Mouse (Mus musculus) liver, embryonic 12.5 days (tissue): ENCODE data around the gene Slc7a14. TPM values are rescaled to one million over a fixed set of nuclear protein-coding genes. Genes with fewer than 3 reads are reported as not detected.

Source experiments
- ATAC-seq: fragments of 200-750 bp; cut with Nextera tagmentation; 2 replicates; pipeline ENCODE4 v1.8.0; 2017; ENCODE audit warnings: moderate number of reproducible peaks, mild to moderate bottlenecking, moderate library complexity
- H3K27ac ChIP-seq: fragments of 300-500 bp; sonication (generic); 2 replicates; pipeline ENCODE4 v1.5.1; 2016; ENCODE audit warnings: mild to moderate bottlenecking
- H3K27me3 ChIP-seq: fragments of 300-500 bp; sonication (generic); replicated peaks from 2 replicates; pipeline ENCODE4 v1.6.1; 2016; ENCODE audit warnings: mild to moderate bottlenecking, moderate library complexity
- H3K36me3 ChIP-seq: fragments of 300-500 bp; sonication (generic); 2 replicates; pipeline ENCODE4 v1.6.1; 2016; ENCODE audit warnings: mild to moderate bottlenecking, moderate library complexity
- H3K4me1 ChIP-seq: fragments of 300-500 bp; sonication (generic); 2 replicates; pipeline ENCODE4 v1.6.1; 2016
- H3K4me2 ChIP-seq: fragments of 300-500 bp; sonication (generic); 2 replicates; pipeline ENCODE4 v1.6.1; 2016; ENCODE audit warnings: mild to moderate bottlenecking, moderate library complexity
- H3K4me3 ChIP-seq: fragments of 300-500 bp; sonication (generic); 2 replicates; pipeline ENCODE4 v1.5.1; 2016; ENCODE audit warnings: mild to moderate bottlenecking, moderate library complexity
- H3K9ac ChIP-seq: fragments of 300-500 bp; sonication (generic); 2 replicates; pipeline ENCODE4 v1.6.1; 2016; ENCODE audit warnings: mild to moderate bottlenecking, moderate library complexity
- H3K9me3 ChIP-seq: fragments of 300-500 bp; sonication (generic); replicated peaks from 2 replicates; pipeline ENCODE4 v1.6.1; 2016; ENCODE audit warnings: mild to moderate bottlenecking, moderate library complexity
- WGBS: fragments of 180-500 bp; shearing (Covaris S2); methylation state at CpG from one replicate; pipeline ENCODE4 v1.1.7; 2016; ENCODE audit not compliant: insufficient replicate concordance; 5-methylcytosine and 5-hydroxymethylcytosine counted together
- polyA plus RNA-seq: library from polyadenylated mRNA; unstranded; fragments of >200 nt; fragmentation: Nextera tagmentation; extraction: Ambion mirVana; gene quantifications from 2 replicates; pipeline ENCODE4 v1.2.1, GENCODE M21; 2016

The Slc7a14 gene
- polyA plus RNA-seq, 1 experiment from 2014 or later: 0.07 TPM

DNA sequence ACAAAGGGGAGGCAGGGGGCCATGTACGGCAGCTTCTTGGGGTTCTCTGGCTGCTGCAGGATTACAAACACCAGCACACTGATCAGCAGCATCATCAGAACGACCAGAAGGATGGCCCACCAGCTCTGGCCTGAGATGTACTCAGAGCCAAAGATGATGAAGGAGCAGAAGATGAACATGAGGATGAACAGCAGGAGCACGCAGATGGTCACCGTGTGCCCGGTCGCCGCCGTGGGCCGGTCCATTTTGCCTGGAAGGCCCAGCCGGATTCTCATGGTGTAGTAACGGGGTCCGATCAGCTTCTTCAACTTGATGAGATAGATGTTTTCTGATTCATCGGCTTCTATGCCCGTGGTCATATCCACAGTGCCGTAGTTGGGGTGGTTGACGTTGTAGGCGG is 86.6 kb downstream of the Slc7a14 start:
- WGBS: 79% methylated on average over 17 of the region's 17 CpGs
- no peaks in the 10 kb centered on the region for H3K9me3 ChIP-seq
- no peak overlapping the region for H3K4me3 ChIP-seq
- no peak overlapping the region for H3K9ac ChIP-seq
- H3K27ac ChIP-seq: no peak overlapping the region
- no peaks in the 10 kb centered on the region for H3K4me1 ChIP-seq
- ATAC-seq: no peak
- no peak overlapping the region for H3K4me2 ChIP-seq
- no peaks in the 10 kb centered on the region for H3K27me3 ChIP-seq
- H3K36me3 ChIP-seq: no peaks in the 10 kb centered on the region

DNA sequence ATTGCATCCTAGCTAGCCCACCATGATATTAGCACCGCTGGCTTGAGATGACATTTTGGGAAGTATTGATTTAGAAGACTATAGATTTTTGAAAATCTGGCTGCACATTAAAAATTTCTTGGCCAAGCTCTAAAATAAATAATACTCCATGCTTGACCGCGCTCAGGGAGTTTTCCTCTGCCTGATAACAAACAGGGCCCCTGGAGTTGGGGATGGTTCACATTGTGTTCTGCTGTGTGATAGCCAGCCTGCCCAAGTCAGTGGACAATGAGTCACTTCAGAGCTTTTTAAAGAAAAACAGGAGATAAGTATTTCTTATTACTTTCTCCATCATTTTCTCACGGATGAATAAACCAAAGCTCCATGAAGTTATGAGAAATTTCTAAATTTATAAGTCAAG is 90.1 kb downstream of the Slc7a14 start:
- Histone ChIP-seq H3K4me3 (no peak overlapping the region), H3K9me3 (no peaks in the 10 kb centered on the region), H3K9ac (no peak overlapping the region), H3K4me2 (no peak overlapping the region), H3K27ac (no peak overlapping the region), H3K27me3 (no peaks in the 10 kb centered on the region), H3K36me3 (no peaks in the 10 kb centered on the region), H3K4me1 (no peaks in the 10 kb centered on the region)
- WGBS: 66% methylated on average over 4 of the region's 4 CpGs
- no peak for ATAC-seq

DNA sequence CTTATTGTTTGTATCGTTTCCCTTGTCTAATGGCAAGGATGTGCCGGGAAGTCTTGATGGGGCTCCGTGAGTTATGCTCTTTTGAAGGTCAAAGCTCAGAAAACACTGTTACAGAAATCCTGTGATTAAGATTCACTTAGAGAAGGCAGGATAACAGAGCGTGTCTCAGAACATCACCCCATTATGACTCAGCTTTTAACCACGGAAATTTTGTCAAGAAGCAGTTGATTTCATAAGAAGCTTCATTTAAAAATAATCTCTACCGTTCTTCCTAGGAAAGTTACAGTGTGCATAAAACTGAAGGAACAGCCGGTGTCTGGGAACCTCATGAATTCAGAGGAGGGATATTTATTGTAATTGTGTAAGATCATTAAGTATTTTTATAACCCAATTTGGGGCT is 90.7 kb downstream of the Slc7a14 start:
- Histone ChIP-seq H3K36me3 (no peaks in the 10 kb centered on the region), H3K4me2 (no peak overlapping the region), H3K4me3 (no peak overlapping the region), H3K4me1 (no peaks in the 10 kb centered on the region), H3K27me3 (no peaks in the 10 kb centered on the region), H3K9me3 (no peaks in the 10 kb centered on the region), H3K27ac (no peak overlapping the region), H3K9ac (no peak overlapping the region)
- no peak for ATAC-seq
- 70% methylated on average over 7 of the region's 7 CpGs for WGBS

DNA sequence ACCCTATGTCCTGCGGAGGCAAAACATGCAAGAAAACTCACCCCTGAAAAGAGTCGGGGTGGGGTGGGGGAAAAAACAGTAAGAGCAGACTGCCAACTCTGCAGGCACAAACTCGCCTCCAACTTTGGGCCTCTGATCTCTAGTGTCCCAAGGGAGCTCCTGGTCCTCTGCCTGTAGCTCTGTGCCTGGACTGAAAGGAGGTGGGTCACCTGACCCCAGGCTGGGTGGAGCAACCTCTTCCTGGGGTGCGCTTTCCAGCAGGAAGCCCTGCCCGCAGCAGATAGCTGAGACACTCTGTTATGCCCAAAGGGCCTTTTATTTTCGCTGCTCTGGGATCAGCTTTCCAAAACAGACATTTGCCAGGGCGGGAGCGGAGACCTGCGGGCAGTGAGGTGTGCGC is 92.7 kb downstream of the Slc7a14 start:
- no peaks in the 10 kb centered on the region for H3K27me3 ChIP-seq
- ATAC-seq: no peak
- H3K4me1 ChIP-seq: no peaks in the 10 kb centered on the region
- no peaks in the 10 kb centered on the region for H3K36me3 ChIP-seq
- no peak overlapping the region for H3K9ac ChIP-seq
- H3K9me3 ChIP-seq: no peaks in the 10 kb centered on the region
- WGBS: 65% methylated on average over 10 of the region's 10 CpGs
- H3K4me3 ChIP-seq: no peak overlapping the region
- no peak overlapping the region for H3K27ac ChIP-seq
- H3K4me2 ChIP-seq: no peak overlapping the region

DNA sequence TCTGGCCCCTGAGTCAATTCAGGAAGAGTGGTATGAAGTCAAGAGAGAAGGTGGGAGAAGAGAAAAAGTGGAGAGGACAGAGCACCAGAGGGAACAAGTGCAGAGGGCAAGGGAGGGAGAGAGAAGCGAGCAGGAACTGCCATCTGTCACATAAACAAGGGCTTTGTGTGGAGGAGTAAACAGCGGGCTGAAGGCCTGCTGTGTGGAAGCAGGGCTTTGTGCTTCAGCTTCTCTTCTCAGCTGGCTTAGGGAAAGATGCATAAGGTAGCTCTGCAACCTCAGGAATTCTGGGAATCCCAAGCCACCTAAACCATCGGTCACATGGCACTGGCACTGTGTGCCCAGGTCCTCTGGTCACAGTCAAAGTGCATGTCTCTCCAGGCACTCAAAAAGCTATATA is 96.4 kb downstream of the Slc7a14 start:
- H3K4me1 ChIP-seq: no peaks in the 10 kb centered on the region
- no peak for ATAC-seq
- no peaks in the 10 kb centered on the region for H3K27me3 ChIP-seq
- H3K4me3 ChIP-seq: no peak overlapping the region
- H3K9ac ChIP-seq: no peak overlapping the region
- no peak overlapping the region for H3K4me2 ChIP-seq
- no peak overlapping the region for H3K27ac ChIP-seq
- no peaks in the 10 kb centered on the region for H3K9me3 ChIP-seq
- 45% methylated on average over 3 of the region's 3 CpGs for WGBS
- no peaks in the 10 kb centered on the region for H3K36me3 ChIP-seq

DNA sequence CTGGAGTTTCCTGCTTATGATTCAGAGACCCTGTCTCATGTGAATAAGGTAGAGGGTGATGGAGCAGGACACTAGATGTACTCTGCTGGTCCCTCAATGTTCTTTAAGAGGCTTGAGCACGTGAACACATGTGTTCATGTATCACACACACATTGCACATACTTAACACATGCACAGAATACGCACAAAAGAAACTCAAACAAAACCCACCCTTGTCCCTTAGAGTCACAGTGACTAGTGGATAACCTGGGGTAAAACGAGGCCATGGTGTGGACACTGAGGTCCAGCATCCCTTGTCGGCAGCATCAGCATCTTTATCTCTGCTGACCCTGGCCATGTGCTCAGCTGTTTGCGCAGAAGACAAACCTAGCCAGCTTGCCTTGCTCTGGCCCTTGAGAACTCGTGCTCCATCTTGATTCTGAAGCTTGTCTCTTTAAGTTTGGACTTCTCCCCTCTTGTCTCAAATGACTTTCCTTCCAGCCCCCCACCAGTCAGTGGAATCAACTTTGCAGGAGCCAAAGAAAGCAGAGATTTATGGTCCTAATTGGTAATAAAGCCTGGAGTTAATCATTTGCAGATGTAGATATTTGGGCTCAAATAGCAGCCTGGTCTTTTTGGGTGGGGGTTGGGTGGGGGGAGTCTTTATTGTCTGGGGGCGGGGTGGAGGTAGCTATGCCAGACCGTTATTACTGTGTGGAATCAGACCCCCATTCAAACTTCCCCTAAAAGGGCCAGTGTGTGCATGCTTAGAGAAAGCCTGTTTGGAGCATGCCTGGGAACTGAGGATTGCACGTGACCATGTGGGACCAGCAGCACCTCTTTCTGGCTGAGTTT is 97.8 kb downstream of the Slc7a14 start:
- Histone ChIP-seq H3K27me3 (no peaks in the 10 kb centered on the region), H3K4me3 (no peak overlapping the region), H3K9ac (no peak overlapping the region), H3K4me1 (no peaks in the 10 kb centered on the region), H3K4me2 (no peak overlapping the region), H3K36me3 (no peaks in the 10 kb centered on the region), H3K9me3 (no peaks in the 10 kb centered on the region), H3K27ac (no peak overlapping the region)
- ATAC-seq: no peak
- WGBS: 45% methylated on average over 9 of the region's 9 CpGs

DNA sequence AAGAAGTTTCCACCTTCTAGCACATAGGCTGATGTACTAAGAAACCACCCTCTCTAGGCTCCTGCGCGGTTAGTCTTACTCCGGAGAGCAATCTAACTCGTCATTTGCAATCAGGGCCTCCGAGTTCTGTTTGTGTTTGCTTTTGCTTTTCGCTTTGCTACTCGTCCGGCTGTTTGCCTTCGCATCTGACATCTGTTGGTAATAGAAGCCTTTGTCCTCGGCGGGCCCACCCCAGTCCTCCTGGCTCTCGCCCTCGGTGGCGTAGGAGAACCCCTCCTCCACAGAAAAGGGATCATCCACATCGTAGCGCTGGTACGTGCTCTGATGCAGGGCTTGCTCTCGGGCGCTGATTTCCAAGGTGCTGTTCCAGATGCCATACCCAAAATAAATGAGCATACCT is 101.2 kb downstream of the Slc7a14 start:
- Histone ChIP-seq H3K27me3 (no peaks in the 10 kb centered on the region), H3K36me3 (no peaks in the 10 kb centered on the region), H3K9ac (no peak overlapping the region), H3K4me1 (no peaks in the 10 kb centered on the region), H3K27ac (no peak overlapping the region), H3K4me3 (no peak overlapping the region), H3K9me3 (no peaks in the 10 kb centered on the region), H3K4me2 (peak overlapping the region; percentile 43)
- WGBS: 28% methylated on average over 19 of the region's 19 CpGs
- ATAC-seq: no peak

DNA sequence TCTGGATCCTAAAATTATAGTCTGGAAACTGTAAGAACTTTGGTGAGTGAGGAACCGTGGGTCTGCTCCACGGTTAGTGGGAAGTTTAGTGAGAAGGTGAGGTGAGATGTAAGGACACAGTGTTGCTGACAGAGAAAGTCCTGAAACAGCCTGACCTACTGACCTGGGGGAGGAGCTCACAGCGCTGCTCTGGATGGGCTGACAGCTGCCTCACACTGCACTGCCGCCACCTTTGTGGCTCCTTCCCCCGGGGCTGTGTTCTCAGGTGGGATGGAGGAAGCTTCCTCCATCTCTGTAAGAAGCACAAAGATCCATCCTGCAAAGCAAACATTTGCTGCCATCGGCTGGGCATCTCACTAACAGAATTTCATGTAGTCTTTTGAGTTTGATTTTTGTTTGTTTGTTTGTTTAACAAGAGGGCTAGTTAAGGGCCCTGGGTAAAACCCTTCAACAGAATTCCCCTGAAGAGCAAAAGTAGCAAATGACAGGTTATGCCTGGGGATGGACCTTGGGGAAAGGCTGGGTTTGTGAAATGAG is 101.7 kb downstream of the Slc7a14 start:
- Histone ChIP-seq H3K9me3 (no peaks in the 10 kb centered on the region), H3K9ac (no peak overlapping the region), H3K4me2 (peak overlapping the region; percentile 43), H3K4me1 (no peaks in the 10 kb centered on the region), H3K4me3 (no peak overlapping the region), H3K36me3 (no peaks in the 10 kb centered on the region), H3K27ac (no peak overlapping the region), H3K27me3 (no peaks in the 10 kb centered on the region)
- WGBS: 23% methylated on average over 6 of the region's 6 CpGs
- ATAC-seq: no peak

DNA sequence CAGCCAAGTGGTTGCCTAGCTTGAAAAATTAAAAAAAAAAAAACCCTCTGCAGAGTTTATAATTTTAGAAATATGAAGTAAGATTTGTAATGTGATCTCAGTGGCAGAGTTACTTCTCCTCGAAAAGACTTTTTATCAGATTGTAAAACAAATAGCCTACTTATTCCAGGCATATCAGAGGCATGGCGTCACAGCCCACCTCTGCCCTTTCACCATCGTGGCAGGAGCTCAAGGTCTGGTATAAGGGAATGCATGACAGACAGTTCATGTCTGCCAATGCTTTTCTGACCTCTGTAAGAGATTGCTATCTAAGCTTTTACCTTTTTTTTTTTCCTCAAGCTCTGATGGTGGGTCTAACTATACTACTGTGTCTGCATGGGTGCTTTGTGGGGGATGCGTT is 102.1 kb downstream of the Slc7a14 start:
- no peaks in the 10 kb centered on the region for H3K4me1 ChIP-seq
- H3K27ac ChIP-seq: no peak overlapping the region
- no peak overlapping the region for H3K4me3 ChIP-seq
- no peaks in the 10 kb centered on the region for H3K27me3 ChIP-seq
- no peak overlapping the region for H3K4me2 ChIP-seq
- H3K36me3 ChIP-seq: no peaks in the 10 kb centered on the region
- H3K9me3 ChIP-seq: no peaks in the 10 kb centered on the region
- no peak overlapping the region for H3K9ac ChIP-seq
- 46% methylated on average over 4 of the region's 4 CpGs for WGBS
- no peak for ATAC-seq

DNA sequence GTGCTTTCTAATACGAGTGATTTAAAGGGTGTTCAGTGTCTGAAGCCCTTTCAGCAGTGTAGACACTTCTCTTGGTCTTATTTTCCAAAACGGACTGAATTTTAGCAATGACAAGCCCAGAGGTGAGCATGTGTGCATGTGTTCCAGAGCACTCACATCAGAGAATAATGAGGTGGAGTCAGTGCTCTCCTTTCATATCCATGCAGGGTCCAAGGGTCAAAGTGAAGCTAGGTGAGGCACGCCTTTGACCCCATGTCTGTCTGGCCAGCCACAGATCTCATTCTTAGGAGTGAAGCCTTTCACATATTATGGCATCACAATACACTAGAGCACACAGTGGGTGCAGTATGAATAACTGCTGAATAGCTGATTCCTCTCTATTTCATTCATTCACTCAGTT is 105.0 kb downstream of the Slc7a14 start:
- no peaks in the 10 kb centered on the region for H3K27me3 ChIP-seq
- H3K36me3 ChIP-seq: no peaks in the 10 kb centered on the region
- ATAC-seq: no peak
- H3K4me2 ChIP-seq: no peak overlapping the region
- no peak overlapping the region for H3K27ac ChIP-seq
- no peak overlapping the region for H3K9ac ChIP-seq
- H3K4me3 ChIP-seq: no peak overlapping the region
- no peaks in the 10 kb centered on the region for H3K9me3 ChIP-seq
- WGBS: 57% methylated on average over 3 of the region's 3 CpGs
- H3K4me1 ChIP-seq: no peaks in the 10 kb centered on the region

DNA sequence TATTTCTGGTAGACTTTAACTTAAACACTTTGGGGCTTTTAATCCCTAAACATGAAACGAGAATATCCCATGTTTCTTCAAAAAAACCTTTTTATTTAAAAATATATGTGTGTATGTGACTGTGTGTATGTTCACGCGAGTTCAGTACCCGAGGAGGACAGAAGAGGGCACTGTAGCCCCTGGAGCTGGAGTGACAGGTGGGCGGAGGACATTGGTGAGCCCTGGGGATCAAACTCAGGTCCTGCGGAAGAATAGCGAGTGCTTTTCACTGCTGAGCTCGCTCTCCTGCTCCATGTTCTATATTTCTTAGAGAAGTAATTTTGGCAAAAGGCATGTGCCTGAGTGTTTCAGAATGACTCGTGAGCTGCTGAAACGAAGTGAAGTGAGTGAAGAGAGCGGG is 106.2 kb downstream of the Slc7a14 start:
- Histone ChIP-seq H3K9me3 (no peaks in the 10 kb centered on the region), H3K4me1 (no peaks in the 10 kb centered on the region), H3K4me2 (no peak overlapping the region), H3K36me3 (no peaks in the 10 kb centered on the region), H3K27ac (no peak overlapping the region), H3K9ac (no peak overlapping the region), H3K27me3 (no peaks in the 10 kb centered on the region), H3K4me3 (no peak overlapping the region)
- 80% methylated on average over 11 of the region's 11 CpGs for WGBS
- no peak for ATAC-seq

DNA sequence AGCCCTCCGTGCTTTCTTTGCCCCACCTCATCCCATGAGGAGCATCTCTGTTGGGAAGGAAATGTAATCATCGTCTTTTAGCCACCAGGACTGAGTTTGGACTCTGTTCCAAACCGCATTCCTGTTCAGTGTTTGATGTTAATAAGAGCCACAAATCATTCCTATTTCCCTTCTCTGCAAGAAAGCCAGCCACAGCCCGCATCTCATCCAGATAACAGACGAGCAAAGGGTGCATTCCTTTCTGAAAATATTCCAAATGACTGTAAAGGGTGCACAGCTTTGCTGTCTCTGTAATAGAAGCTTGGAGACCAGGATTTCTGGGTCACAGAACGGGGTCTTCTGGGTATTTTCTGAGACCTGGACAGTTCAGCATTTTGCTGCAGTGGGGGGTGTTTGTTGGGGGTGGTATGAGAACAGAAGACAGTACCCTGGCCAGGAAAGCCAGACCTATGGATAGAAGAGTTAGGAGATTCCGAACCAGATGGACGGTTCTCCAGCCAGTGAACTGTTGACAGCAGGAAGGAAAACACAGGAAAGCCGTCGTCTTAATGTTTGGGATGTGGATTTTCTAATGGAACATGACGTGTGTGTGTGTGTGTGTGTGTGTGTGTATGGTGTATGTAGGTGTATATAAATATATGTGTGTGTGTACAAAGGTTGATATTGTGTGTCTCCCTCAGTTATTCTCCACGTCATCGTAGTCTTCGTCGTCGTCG is 110.9 kb downstream of the Slc7a14 start:
- Histone ChIP-seq H3K4me1 (no peaks in the 10 kb centered on the region), H3K9ac (no peak overlapping the region), H3K27me3 (no peaks in the 10 kb centered on the region), H3K9me3 (no peaks in the 10 kb centered on the region), H3K36me3 (no peaks in the 10 kb centered on the region), H3K4me2 (no peak overlapping the region), H3K27ac (no peak overlapping the region), H3K4me3 (no peak overlapping the region)
- WGBS: 74% methylated on average over 17 of the region's 17 CpGs
- ATAC-seq: no peak
